Mouse (Mus musculus): ENCODE results near the gene Tenm2. TPM values are rescaled to one million over a fixed set of nuclear protein-coding genes. Genes with fewer than 3 reads are reported as not detected.

The Tenm2 gene
- total and polyA plus RNA-seq, 3 experiments = 0.08 to 0.14 (median 0.12) TPM

DNA sequence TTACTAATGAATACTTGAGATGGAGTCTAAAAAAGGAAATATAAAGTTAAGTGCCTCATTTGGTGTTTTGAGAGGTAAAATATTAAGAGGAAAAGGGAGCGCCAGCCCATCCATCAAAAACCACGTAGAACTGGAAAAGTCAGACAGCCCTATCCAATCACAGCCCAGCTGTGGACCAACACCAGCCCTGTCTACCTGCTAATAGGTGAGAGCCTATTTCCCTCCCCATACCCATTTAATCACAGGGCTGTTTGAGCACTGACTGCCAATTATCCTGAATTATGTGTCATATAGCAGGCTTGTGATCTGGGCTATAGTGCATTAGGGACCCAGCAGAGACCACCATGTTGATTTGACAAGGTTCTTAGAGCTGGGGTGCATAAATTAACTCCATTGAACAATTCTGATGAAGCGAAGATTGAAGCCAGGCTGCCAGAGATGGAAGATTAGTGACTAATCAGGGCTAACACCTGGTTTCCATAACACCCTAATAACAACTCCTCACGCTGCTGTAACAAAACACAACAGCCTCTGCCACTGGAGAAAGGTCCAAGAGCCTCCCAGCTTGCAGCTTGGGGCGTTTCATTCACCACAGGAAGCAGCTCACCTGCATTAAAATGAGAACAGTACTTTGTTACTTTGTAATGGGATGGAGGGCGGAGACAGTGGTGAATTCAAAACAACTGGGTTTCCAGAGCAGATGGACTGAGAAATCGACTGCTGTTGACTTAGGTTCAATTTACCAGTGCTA is 204.3 kb downstream of the Tenm2 start:
- no peak overlapping the region for H3K27ac ChIP-seq
- no peak overlapping the region for H3K4me3 ChIP-seq
- 68% methylated on average over 7 of the region's 7 CpGs for WGBS
- H3K27me3 ChIP-seq (ENCODE audit: control insufficient read depth, insufficient read depth, low read length) = no peaks in the 10 kb centered on the region
- TF ChIP-seq CTCF (IDR thresholded peaks at IDR 0.05) (no peak), EP300 (IDR thresholded peaks at IDR 0.05; ENCODE audit: insufficient read depth, low read depth, low read length) (no peak), POLR2A (IDR thresholded peaks at IDR 0.05; ENCODE audit: insufficient read depth, low read depth, low read length) (no peak)
- H3K4me1 ChIP-seq (ENCODE audit: control insufficient read depth, insufficient read depth, low read length) = no peaks in the 10 kb centered on the region
- intact Hi-C loops (cut with DNase I) = no loop called here
- no peak overlapping the region for H3K9ac ChIP-seq (ENCODE audit: low read depth, low read length)
- H3K79me2 ChIP-seq (replicated peaks; ENCODE audit: control insufficient read depth, insufficient read depth, low read length) = no peaks in the 10 kb centered on the region
- DNase-seq = no peak
- no peaks in the 10 kb centered on the region for H3K36me3 ChIP-seq (ENCODE audit: control insufficient read depth, insufficient read depth, low read length)

DNA sequence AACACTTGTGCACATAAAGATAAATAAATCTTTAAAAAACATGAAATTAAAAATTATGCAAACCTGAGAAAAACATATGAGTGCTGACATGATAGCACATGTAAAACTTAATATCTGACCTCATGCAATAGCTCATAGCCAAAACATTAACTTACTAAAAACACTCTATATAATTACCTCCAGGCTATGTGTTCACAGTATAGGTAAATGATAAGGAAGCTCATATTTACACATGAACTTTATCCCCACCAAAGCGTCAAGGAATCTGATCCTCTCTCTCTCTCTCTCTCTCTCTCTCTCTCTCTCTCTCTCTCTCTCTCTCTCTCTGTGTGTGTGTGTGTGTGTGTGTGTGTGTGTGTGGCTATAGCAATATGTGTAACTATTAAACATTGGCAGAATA is 223.9 kb downstream of the Tenm2 start:
- Histone ChIP-seq H3K4me1 (ENCODE audit: control insufficient read depth, insufficient read depth, low read length) (no peaks in the 10 kb centered on the region), H3K4me3 (no peak overlapping the region), H3K79me2 (replicated peaks; ENCODE audit: control insufficient read depth, insufficient read depth, low read length) (no peaks in the 10 kb centered on the region), H3K27ac (no peak overlapping the region), H3K27me3 (ENCODE audit: control insufficient read depth, insufficient read depth, low read length) (no peaks in the 10 kb centered on the region), H3K36me3 (ENCODE audit: control insufficient read depth, insufficient read depth, low read length) (no peaks in the 10 kb centered on the region), H3K9ac (ENCODE audit: low read depth, low read length) (no peak overlapping the region)
- intact Hi-C loops (cut with DNase I) = no loop called here
- DNase-seq = no peak
- no peak for TF ChIP-seq CTCF (IDR thresholded peaks at IDR 0.05)
- TF ChIP-seq POLR2A (IDR thresholded peaks at IDR 0.05; ENCODE audit: insufficient read depth, low read depth, low read length) = no peak
- no peak for TF ChIP-seq EP300 (IDR thresholded peaks at IDR 0.05; ENCODE audit: insufficient read depth, low read depth, low read length)
- 77% methylated on average over 1 of the region's 1 CpGs for WGBS

DNA sequence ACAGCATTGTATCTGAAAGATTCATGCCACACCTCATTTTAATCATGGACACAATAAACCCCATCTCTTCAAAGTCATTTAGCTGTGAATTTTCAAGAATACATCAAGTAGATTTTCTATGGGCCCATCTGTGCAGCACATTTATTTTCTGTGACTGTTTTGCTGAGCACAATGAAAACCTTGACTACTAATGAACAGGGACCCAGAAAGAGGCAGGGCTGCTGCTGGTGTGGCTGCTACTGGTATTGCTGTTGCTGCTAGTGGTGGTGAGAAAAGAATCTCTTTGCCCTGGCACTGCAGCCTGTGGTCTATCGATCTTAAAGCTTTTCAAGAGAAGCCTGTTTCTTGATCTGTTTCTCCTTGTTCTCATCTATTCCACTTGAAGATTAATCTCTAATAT is 226.5 kb downstream of the Tenm2 start:
- TF ChIP-seq POLR2A (IDR thresholded peaks at IDR 0.05; ENCODE audit: insufficient read depth, low read depth, low read length) = no peak

DNA sequence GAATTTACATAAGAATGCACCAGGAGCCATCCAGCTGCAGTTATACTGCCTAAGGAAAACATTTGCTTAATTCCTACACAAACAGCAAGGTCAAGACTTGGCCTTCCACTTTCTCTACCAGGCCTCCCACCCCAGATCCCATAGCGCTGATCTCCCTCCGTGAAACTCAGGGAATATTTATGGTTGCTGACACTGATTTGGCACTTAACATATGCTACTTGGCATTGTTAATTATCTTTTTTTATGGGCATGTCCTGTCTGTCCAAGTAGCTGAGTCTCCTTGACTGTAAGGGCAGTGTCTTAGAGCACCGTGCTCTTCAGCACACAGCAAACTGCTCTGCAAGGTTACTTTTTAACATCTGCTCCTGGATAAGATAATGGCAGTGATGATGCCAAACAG is 238.1 kb downstream of the Tenm2 start:
- TF ChIP-seq EP300 (IDR thresholded peaks at IDR 0.05; ENCODE audit: insufficient read depth, low read depth, low read length) (no peak), CTCF (IDR thresholded peaks at IDR 0.05) (no peak), POLR2A (IDR thresholded peaks at IDR 0.05; ENCODE audit: insufficient read depth, low read depth, low read length) (no peak)
- Histone ChIP-seq H3K9ac (ENCODE audit: low read depth, low read length) (no peak overlapping the region), H3K27me3 (ENCODE audit: control insufficient read depth, insufficient read depth, low read length) (no peaks in the 10 kb centered on the region), H3K4me1 (ENCODE audit: control insufficient read depth, insufficient read depth, low read length) (no peaks in the 10 kb centered on the region), H3K4me3 (no peak overlapping the region), H3K27ac (no peak overlapping the region), H3K79me2 (replicated peaks; ENCODE audit: control insufficient read depth, insufficient read depth, low read length) (no peaks in the 10 kb centered on the region), H3K36me3 (ENCODE audit: control insufficient read depth, insufficient read depth, low read length) (no peaks in the 10 kb centered on the region)
- DNase-seq = no peak
- intact Hi-C loops (cut with DNase I) = no loop called here
- WGBS = 67% methylated on average over 3 of the region's 3 CpGs

More for the DNA sequence above, 226.5 kb downstream of the Tenm2 start:
- H3K79me2 ChIP-seq (replicated peaks; ENCODE audit: control insufficient read depth, insufficient read depth, low read length) = no peaks in the 10 kb centered on the region
- no peak overlapping the region for H3K27ac ChIP-seq
- no peaks in the 10 kb centered on the region for H3K36me3 ChIP-seq (ENCODE audit: control insufficient read depth, insufficient read depth, low read length)
- no peaks in the 10 kb centered on the region for H3K27me3 ChIP-seq (ENCODE audit: control insufficient read depth, insufficient read depth, low read length)
- H3K4me1 ChIP-seq (ENCODE audit: control insufficient read depth, insufficient read depth, low read length) = no peaks in the 10 kb centered on the region
- H3K4me3 ChIP-seq = no peak overlapping the region
- intact Hi-C loops (cut with DNase I) = no loop called here
- DNase-seq = no peak
- 72% methylated on average over 1 of the region's 1 CpGs for WGBS
- H3K9ac ChIP-seq (ENCODE audit: low read depth, low read length) = no peak overlapping the region

DNA sequence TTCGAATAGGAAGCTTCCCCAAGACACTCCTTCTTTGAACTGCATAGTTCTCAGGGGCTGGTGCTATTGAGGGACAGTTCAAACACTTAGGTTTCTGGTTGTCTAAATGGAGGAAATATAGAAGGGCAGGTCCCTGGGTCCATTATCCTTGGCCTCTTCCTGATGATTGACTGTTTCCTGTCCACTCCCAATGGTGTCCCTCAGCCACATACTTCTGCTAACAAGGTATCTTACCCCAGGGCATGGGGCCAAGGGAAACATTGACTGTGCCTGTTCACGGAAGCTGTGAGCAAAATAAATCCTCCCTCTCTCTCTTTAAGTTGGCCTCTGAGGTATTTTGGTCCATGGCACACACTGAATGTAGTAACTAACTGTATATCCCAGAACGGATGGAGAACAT is 244.9 kb downstream of the Tenm2 start:
- WGBS = 40% methylated on average over 3 of the region's 3 CpGs
- Histone ChIP-seq H3K36me3 (ENCODE audit: control insufficient read depth, insufficient read depth, low read length) (no peaks in the 10 kb centered on the region), H3K27me3 (ENCODE audit: control insufficient read depth, insufficient read depth, low read length) (no peaks in the 10 kb centered on the region), H3K4me3 (no peak overlapping the region), H3K27ac (no peak overlapping the region), H3K4me1 (ENCODE audit: control insufficient read depth, insufficient read depth, low read length) (peaks cover 1% of the 10 kb centered on the region; the same call in 1 of the 2 replicates), H3K79me2 (replicated peaks; ENCODE audit: control insufficient read depth, insufficient read depth, low read length) (no peaks in the 10 kb centered on the region), H3K9ac (ENCODE audit: low read depth, low read length) (no peak overlapping the region)
- DNase-seq = peak in 1 of 2 experiments; percentile 3
- TF ChIP-seq EP300 (IDR thresholded peaks at IDR 0.05; ENCODE audit: insufficient read depth, low read depth, low read length) (no peak), CTCF (IDR thresholded peaks at IDR 0.05) (no peak), POLR2A (IDR thresholded peaks at IDR 0.05; ENCODE audit: insufficient read depth, low read depth, low read length) (no peak)
- intact Hi-C loops (cut with DNase I) = no loop called here

DNA sequence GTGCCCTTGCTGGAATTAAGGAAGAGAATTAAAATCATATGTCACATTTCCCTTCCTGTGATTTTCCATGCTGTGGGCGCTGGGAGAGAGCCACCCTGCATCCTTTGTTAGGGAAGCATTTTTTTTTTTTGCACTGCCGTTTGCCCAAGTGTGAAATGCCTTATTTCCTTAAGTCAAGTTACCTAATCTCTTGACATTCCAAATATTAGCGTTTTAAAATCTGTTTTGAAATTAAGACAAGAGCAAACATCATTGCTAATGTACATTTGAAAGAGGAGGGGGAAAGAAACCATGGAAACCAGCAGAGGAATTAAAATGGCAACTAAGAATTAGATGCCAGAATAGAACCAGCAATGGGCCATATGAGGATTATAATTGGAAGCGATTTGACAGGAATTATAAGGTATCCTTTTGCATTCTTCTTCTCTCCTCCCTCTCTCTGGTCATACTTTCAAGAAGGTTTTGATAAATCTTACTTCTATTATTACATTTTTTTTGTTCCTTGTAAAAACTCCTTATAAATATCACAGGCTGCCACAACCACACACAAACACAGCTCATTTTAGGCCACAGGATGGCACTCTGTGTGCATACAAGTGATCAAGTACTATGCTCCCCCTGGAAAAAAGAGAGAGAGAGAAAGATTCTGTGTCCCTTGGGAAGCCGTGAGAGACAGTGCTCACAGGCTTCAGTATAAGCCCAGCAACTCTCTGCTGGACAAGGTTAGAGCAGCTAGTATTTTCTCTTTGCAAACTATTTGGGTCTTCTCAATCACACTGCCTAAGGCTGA is 246.8 kb downstream of the Tenm2 start:
- Histone ChIP-seq H3K27me3 (ENCODE audit: control insufficient read depth, insufficient read depth, low read length) (no peaks in the 10 kb centered on the region), H3K9ac (ENCODE audit: low read depth, low read length) (no peak overlapping the region), H3K27ac (no peak overlapping the region), H3K4me3 (no peak overlapping the region), H3K79me2 (replicated peaks; ENCODE audit: control insufficient read depth, insufficient read depth, low read length) (no peaks in the 10 kb centered on the region), H3K4me1 (ENCODE audit: control insufficient read depth, insufficient read depth, low read length) (peaks cover 1% of the 10 kb centered on the region; the same call in 1 of the 2 replicates), H3K36me3 (ENCODE audit: control insufficient read depth, insufficient read depth, low read length) (no peaks in the 10 kb centered on the region)
- DNase-seq = no peak
- intact Hi-C loops (cut with DNase I) = loop anchor here (1.0 kb wide), 1 partner anchor 197 kb away; no protein-coding TSS in a partner anchor
- TF ChIP-seq POLR2A (IDR thresholded peaks at IDR 0.05; ENCODE audit: insufficient read depth, low read depth, low read length) = no peak
- TF ChIP-seq CTCF (IDR thresholded peaks at IDR 0.05) = peak; percentile 59
- no peak for TF ChIP-seq EP300 (IDR thresholded peaks at IDR 0.05; ENCODE audit: insufficient read depth, low read depth, low read length)
- 31% methylated on average over 5 of the region's 5 CpGs for WGBS
